12 mouse cellular contexts compared by ENCODE assay signal in the genomic region with DNA sequence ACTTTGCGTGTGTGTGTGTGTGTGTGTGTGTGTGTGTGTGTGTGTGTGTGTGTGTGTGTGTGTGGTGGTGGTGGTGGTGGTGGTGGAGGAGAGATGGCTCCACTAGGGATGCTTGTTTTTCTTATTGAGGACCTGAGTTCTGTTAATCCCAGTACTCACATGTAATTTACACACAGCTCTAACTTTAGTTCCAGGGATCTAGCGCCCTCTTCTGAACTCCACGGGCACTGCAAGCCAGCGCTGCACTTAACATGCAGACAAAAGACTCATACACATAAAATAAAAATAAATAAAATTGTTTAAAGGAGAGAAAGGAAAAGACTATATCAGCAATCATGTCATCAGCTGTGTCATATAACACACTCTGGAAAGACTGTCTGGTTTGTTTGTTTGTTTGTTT. TPM values are rescaled to one million over a fixed set of nuclear protein-coding genes. Genes with fewer than 3 reads are reported as not detected.
A peak's percentile ranks its signal among the peaks of the same experiment; 100 is the strongest.
DNase-seq lines count a peak whose midpoint lies in the region; ATAC-seq and TF ChIP-seq lines count a peak whose summit lies in the region.
"Had no signal": no experiment of that assay in that cellular context is flagged by ENCODE, and none has a peak within 500 bp of the region (broad histone marks: within the 10 kb centered on the region; RNA-seq: fewer than 3 reads in every experiment).

No protein-coding gene starts in this region.

- no peak for DNase-seq in cerebellum, adult 2 months
- DNase-seq in liver, adult 2 months (ENCODE audit: extremely low read depth, low read depth, low spot score) = peak; percentile 51
- DNase-seq in A20 (ENCODE audit: low read depth, low spot score) = peak; percentile 49
- peak; percentile 32 for DNase-seq in c-Kit-positive CD71-positive TER-119-negative erythroid progenitor cells, embryonic 14.5 days (ENCODE audit: low read depth)
- DNase-seq in cerebellum, adult 9-10 months = no peak
- DNase-seq: gastrocnemius, postnatal 36 days; heart, postnatal 14 days had no signal

- H3K9me3 ChIP-seq in liver, embryonic 12.5 days (replicated peaks) = no peaks in the 10 kb centered on the region
- H3K9me3 ChIP-seq in forebrain, embryonic 13.5 days (replicated peaks) = 0 out of 2 replicates have a peak, but pooled peaks cover 6% of the 10 kb centered on the region

- no peak overlapping the region for H3K27ac ChIP-seq in cerebellum, adult 2 months (ENCODE audit: insufficient read depth, low read length)
- H3K27ac ChIP-seq in liver, adult 2 months (replicated peaks; ENCODE audit: insufficient read depth, low read depth, low read length) = no peak overlapping the region
- no peak overlapping the region for H3K27ac ChIP-seq in liver, embryonic 12.5 days
- no peak overlapping the region for H3K27ac ChIP-seq in forebrain, embryonic 13.5 days

- WGBS in cerebellum, adult 2 months = 71% methylated on average over 4 of the region's 4 CpGs
- WGBS in liver, adult 2 months = 61% methylated on average over 4 of the region's 4 CpGs
- 60% methylated on average over 4 of the region's 4 CpGs for WGBS in liver, embryonic 12.5 days (ENCODE audit: insufficient replicate concordance)
- 67% methylated on average over 4 of the region's 4 CpGs for WGBS in forebrain, embryonic 13.5 days

- H3K4me3 ChIP-seq in cerebellum, adult 2 months (replicated peaks; ENCODE audit: insufficient read depth, low read depth, low read length) = no peak overlapping the region
- no peak overlapping the region for H3K4me3 ChIP-seq in liver, adult 2 months (ENCODE audit: insufficient read depth, low read depth, low read length)
- no peak overlapping the region for H3K4me3 ChIP-seq in liver, embryonic 12.5 days
- no peak overlapping the region for H3K4me3 ChIP-seq in forebrain, embryonic 13.5 days

- TF ChIP-seq POLR2A in cerebellum, adult 2 months (IDR thresholded peaks at IDR 0.05; ENCODE audit: borderline replicate concordance, insufficient read depth, low read length) = no peak
- no peak for TF ChIP-seq POLR2A in liver, adult 2 months (IDR thresholded peaks at IDR 0.05; ENCODE audit: extremely low read depth, insufficient read depth, low read length)

- ATAC-seq in cerebellum, adult (ENCODE audit: insufficient number of reproducible peaks, low FRiP score, low TSS enrichment) = no peak
- no peak for ATAC-seq in liver, embryonic 12.5 days
- ATAC-seq in forebrain, embryonic 13.5 days = no peak

- no peak overlapping the region for H3K4me2 ChIP-seq in liver, embryonic 12.5 days
- no peak overlapping the region for H3K4me2 ChIP-seq in forebrain, embryonic 13.5 days

- H3K4me1 ChIP-seq in cerebellum, adult 2 months (ENCODE audit: control insufficient read depth, insufficient read depth, low read length) = peaks cover 7% of the 10 kb centered on the region
- H3K4me1 ChIP-seq in liver, adult 2 months (ENCODE audit: control insufficient read depth, insufficient read depth, low read length) = peaks cover 10% of the 10 kb centered on the region
- H3K4me1 ChIP-seq in liver, embryonic 12.5 days = peaks cover 13% of the 10 kb centered on the region
- 0 out of 2 replicates have a peak, but pooled peaks cover 5% of the 10 kb centered on the region for H3K4me1 ChIP-seq in forebrain, embryonic 13.5 days

- H3K9ac ChIP-seq in liver, adult 2 months (ENCODE audit: low read depth, low read length) = no peak overlapping the region
- H3K9ac ChIP-seq in liver, embryonic 12.5 days = no peak overlapping the region
- H3K9ac ChIP-seq in forebrain, embryonic 13.5 days = no peak overlapping the region

- H3K36me3 ChIP-seq in liver, adult 2 months (ENCODE audit: control insufficient read depth, insufficient read depth, low read length) = peaks cover 7% of the 10 kb centered on the region; the same call in 1 of the 2 replicates
- H3K36me3 ChIP-seq in liver, embryonic 12.5 days = no peaks in the 10 kb centered on the region
- H3K36me3 ChIP-seq in forebrain, embryonic 13.5 days (ENCODE audit: poor library complexity, severe bottlenecking) = no peaks in the 10 kb centered on the region

- H3K79me2 ChIP-seq in liver, adult 2 months (ENCODE audit: control insufficient read depth, insufficient read depth, low read length) = peaks cover 9% of the 10 kb centered on the region; the same call in 1 of the 2 replicates

- TF ChIP-seq CTCF in cerebellum, adult 2 months (IDR thresholded peaks at IDR 0.05; ENCODE audit: borderline replicate concordance, insufficient read depth, low read depth, low read length) = peak; percentile 16; the same call in 1 of the 2 replicates
- peak; percentile 56 for TF ChIP-seq CTCF in liver, adult 2 months (IDR thresholded peaks at IDR 0.05; ENCODE audit: low read depth, low read length)

- H3K27me3 ChIP-seq in cerebellum, adult 2 months (ENCODE audit: control insufficient read depth, insufficient read depth, low read length) = no peaks in the 10 kb centered on the region; the same call in 1 of the 2 replicates
- H3K27me3 ChIP-seq in liver, adult 2 months (ENCODE audit: control insufficient read depth, insufficient read depth, low read length) = no peaks in the 10 kb centered on the region
- peaks cover 15% of the 10 kb centered on the region for H3K27me3 ChIP-seq in liver, embryonic 12.5 days (replicated peaks)
- 0 out of 2 replicates have a peak, but pooled peaks cover 15% of the 10 kb centered on the region for H3K27me3 ChIP-seq in forebrain, embryonic 13.5 days

RNA-seq across cellular contexts. Expression of gene Inhbe, which starts 5.3 kb away (rescaled TPM):
- 0.03 TPM in 1 of 2 replicates, not detected in the other for polyA plus RNA-seq in cerebellum, adult 2 months (2012; rRNA removed)
- total RNA-seq in liver, adult 2 months (2014; rRNA removed) = 4.8 and 7.5 TPM in 2 replicates
- 20.8 and 22.6 TPM in 2 replicates for polyA plus RNA-seq in liver, adult 2 months (2012; rRNA removed)
- 0.10 and 0.16 TPM in 2 replicates for polyA plus RNA-seq in liver, embryonic 12.5 days (2016; fragmentation: Nextera tagmentation; extraction: Ambion mirVana)
- polyA plus RNA-seq in forebrain, embryonic 13.5 days (2015; fragmentation: Nextera tagmentation; extraction: Ambion mirVana) = 0.03 and 0.06 TPM in 2 replicates
- total RNA-seq: gastrocnemius, postnatal 36 days; heart, postnatal 14 days; megakaryocyte-erythroid progenitor cell, adult 5-6 weeks had no signal
- polyA plus RNA-seq: spleen, adult 2 months had no signal

RNA-seq across cellular contexts. Expression of gene Gli1, which starts 7.2 kb away (rescaled TPM):
- 10.6 and 12.5 TPM in 2 replicates for polyA plus RNA-seq in cerebellum, adult 2 months (2012; rRNA removed)
- not detected in 2 replicates for total RNA-seq in liver, adult 2 months (2014; rRNA removed)
- polyA plus RNA-seq in liver, adult 2 months (2012; rRNA removed) = 0.04 TPM in 2 replicates
- polyA plus RNA-seq in liver, embryonic 12.5 days (2016; fragmentation: Nextera tagmentation; extraction: Ambion mirVana) = 0.94 and 1.1 TPM in 2 replicates
- polyA plus RNA-seq in forebrain, embryonic 13.5 days (2015; fragmentation: Nextera tagmentation; extraction: Ambion mirVana) = 1.1 and 2.1 TPM in 2 replicates
- total RNA-seq: megakaryocyte-erythroid progenitor cell, adult 5-6 weeks had no signal

RNA-seq across cellular contexts. Expression of gene Inhbc, which starts 21.3 kb away (rescaled TPM):
- not detected in 2 replicates for polyA plus RNA-seq in cerebellum, adult 2 months (2012; rRNA removed)
- 8.2 and 18.4 TPM in 2 replicates for total RNA-seq in liver, adult 2 months (2014; rRNA removed)
- polyA plus RNA-seq in liver, adult 2 months (2012; rRNA removed) = 58.0 and 61.8 TPM in 2 replicates
- polyA plus RNA-seq in liver, embryonic 12.5 days (2016; fragmentation: Nextera tagmentation; extraction: Ambion mirVana) = 1.1 and 1.5 TPM in 2 replicates
- polyA plus RNA-seq in forebrain, embryonic 13.5 days (2015; fragmentation: Nextera tagmentation; extraction: Ambion mirVana) = not detected in 2 replicates
- total RNA-seq: gastrocnemius, postnatal 36 days; heart, postnatal 14 days; megakaryocyte-erythroid progenitor cell, adult 5-6 weeks had no signal
- polyA plus RNA-seq: spleen, adult 2 months had no signal

RNA-seq across cellular contexts. Expression of gene Arhgap9, which starts 27.2 kb away (rescaled TPM):
- 0.87 and 0.97 TPM in 2 replicates for polyA plus RNA-seq in cerebellum, adult 2 months (2012; rRNA removed)
- total RNA-seq in liver, adult 2 months (2014; rRNA removed) = 1.5 and 2.0 TPM in 2 replicates
- 1.8 and 2.1 TPM in 2 replicates for polyA plus RNA-seq in liver, adult 2 months (2012; rRNA removed)
- 15.9 and 16.9 TPM in 2 replicates for polyA plus RNA-seq in liver, embryonic 12.5 days (2016; fragmentation: Nextera tagmentation; extraction: Ambion mirVana)
- polyA plus RNA-seq in forebrain, embryonic 13.5 days (2015; fragmentation: Nextera tagmentation; extraction: Ambion mirVana) = 0.39 and 0.72 TPM in 2 replicates

RNA-seq across cellular contexts. Expression of gene R3hdm2, which starts 31.2 kb away (rescaled TPM):
- polyA plus RNA-seq in cerebellum, adult 2 months (2012; rRNA removed) = 137 and 145 TPM in 2 replicates
- 15.8 and 17.5 TPM in 2 replicates for total RNA-seq in liver, adult 2 months (2014; rRNA removed)
- polyA plus RNA-seq in liver, adult 2 months (2012; rRNA removed) = 66.9 and 70.1 TPM in 2 replicates
- 16.7 and 19.0 TPM in 2 replicates for polyA plus RNA-seq in liver, embryonic 12.5 days (2016; fragmentation: Nextera tagmentation; extraction: Ambion mirVana)
- polyA plus RNA-seq in forebrain, embryonic 13.5 days (2015; fragmentation: Nextera tagmentation; extraction: Ambion mirVana) = 35.7 and 39.3 TPM in 2 replicates

Comparison
In these comparisons a context has a peak if more than half of its experiments do, and no peak if none do; other contexts are left out.
1. RNA of gene Inhbe, which starts 5.3 kb away (polyA plus RNA-seq): 20.8 to 22.6 TPM in liver, adult 2 months; 0.10 to 0.16 TPM in liver, embryonic 12.5 days, 0.03 to 0.06 TPM in forebrain, embryonic 13.5 days and 0.03 TPM in cerebellum, adult 2 months; every median in the first group is over 10 times any median in the second.
2. RNA of gene Inhbc, which starts 21.3 kb away (polyA plus RNA-seq): 58.0 to 61.8 TPM in liver, adult 2 months; 1.1 to 1.5 TPM in liver, embryonic 12.5 days, not detected in forebrain, embryonic 13.5 days and not detected in cerebellum, adult 2 months; every median in the first group is over 10 times any median in the second.
3. DNase-seq: peak in liver, adult 2 months (single experiment), A20 (single experiment) and c-Kit-positive CD71-positive TER-119-negative erythroid progenitor cells, embryonic 14.5 days (single experiment); none in cerebellum, adult 2 months (0 of 2) and cerebellum, adult 9-10 months (single experiment).